Mouse (Mus musculus) layer of hippocampus, postnatal 14 days (tissue): ENCODE data around the gene Gck. TPM values are rescaled to one million over a fixed set of nuclear protein-coding genes. Genes with fewer than 3 reads are reported as not detected.

Experiments used
- total RNA-seq, 2 experiments: library from RNA; stranded (reverse); gene quantifications; 2 replicates each; pipeline ENCODE4 v1.2.3; 2021

The Gck gene
- total RNA-seq, 2 experiments from 2014 or later: 1.3 to 1.9 TPM

Other genes starting within 250 kb of the Gck start
- 10 to 100 TPM; 73.1 to 76.8 TPM for gene Mrps24, start 234.4 kb downstream of the Gck start, total RNA-seq
- gene Urgcp, start 187.7 kb downstream of the Gck start, total RNA-seq: 10 to 100 TPM; 54.2 to 67.8 TPM
- 10 to 100 TPM; 83.4 to 86.0 TPM for gene Dbnl, start 161.6 kb downstream of the Gck start, total RNA-seq
- gene Pgam2, start 146.3 kb downstream of the Gck start, total RNA-seq: 10 to 100 TPM; 12.8 to 14.0 TPM
- gene Polm, start 112.1 kb downstream of the Gck start, total RNA-seq: 10 to 100 TPM; 12.0 to 13.7 TPM
- 10 to 100 TPM in 1 of 2 experiments, 1 to 10 TPM in 1; 5.1 to 14.0 TPM for gene Aebp1, start 88.1 kb downstream of the Gck start, total RNA-seq
- gene Pold2, start 71.8 kb downstream of the Gck start, total RNA-seq: 10 to 100 TPM; 24.8 to 26.7 TPM
- not detected for gene Myl7, start 51.3 kb downstream of the Gck start, total RNA-seq
- gene Ykt6, start 5.6 kb upstream of the Gck start, total RNA-seq: 10 to 100 TPM; 84.7 to 85.3 TPM
- 1,000 to 10,000 TPM in 1 of 2 experiments, 100 to 1,000 TPM in 1; 997 to 1,016 TPM for gene Camk2b, start 116.3 kb upstream of the Gck start, total RNA-seq
- gene A730071L15Rik, start 249.9 kb upstream of the Gck start, total RNA-seq: under 1 TPM; 0.28 to 0.31 TPM